Mouse (Mus musculus): Measurements from ENCODE around the gene Lsm14a.
A peak's percentile ranks its signal among the peaks of the same experiment; 100 is the strongest.

Lsm14a gene

GRCm38 (mm10) chr7:34393215-34393614, at the start of gene Lsm14a:
Lsm14a (minus strand) TSS chr7:34393315.
- no peak for DNase-seq

GRCm38 (mm10) chr7:34438903-34439302, 45.8 kb upstream of the Lsm14a start:
- DNase-seq, result no peak

- DNase-seq, result no peak
These were observed 40.5 kb upstream of the Lsm14a start for GRCm38 (mm10) chr7:34433597-34433996.

- no peak for DNase-seq
These were observed 28.1 kb upstream of the Lsm14a start for GRCm38 (mm10) chr7:34421201-34421600.

- no peak for DNase-seq
These were observed 14.4 kb upstream of the Lsm14a start for GRCm38 (mm10) chr7:34407492-34407891.

- no peak for DNase-seq
These were observed 10.8 kb upstream of the Lsm14a start for GRCm38 (mm10) chr7:34403876-34404275.

GRCm38 (mm10) chr7:34400070-34400469, 7.0 kb upstream of the Lsm14a start:
- DNase-seq, result peak in 1 of 2 experiments; percentile 18

- DNase-seq, result no peak
These were observed 5.7 kb upstream of the Lsm14a start for GRCm38 (mm10) chr7:34398831-34399230.

GRCm38 (mm10) chr7:34396791-34397190, 3.7 kb upstream of the Lsm14a start:
- DNase-seq, result no peak

- no peak for DNase-seq
These were observed 2.6 kb upstream of the Lsm14a start for GRCm38 (mm10) chr7:34395761-34396160.

GRCm38 (mm10) chr7:34394636-34395035, 1.5 kb upstream of the Lsm14a start:
- DNase-seq, result no peak

GRCm38 (mm10) chr7:34394091-34394490, 976 bp upstream of the Lsm14a start:
- DNase-seq, result no peak

- no peak for DNase-seq
These were observed 780 bp downstream of the Lsm14a start for GRCm38 (mm10) chr7:34392335-34392734.

- no peak for DNase-seq
These were observed 1.4 kb downstream of the Lsm14a start for GRCm38 (mm10) chr7:34391711-34392110.

- no peak for DNase-seq
These were observed 2.3 kb downstream of the Lsm14a start for GRCm38 (mm10) chr7:34390834-34391155.

GRCm38 (mm10) chr7:34390111-34390833, 2.8 kb downstream of the Lsm14a start:
- peak in 1 of 2 experiments; percentile 6 for DNase-seq

GRCm38 (mm10) chr7:34389277-34390085, 3.6 kb downstream of the Lsm14a start:
- peak; percentile 92 to 93 for DNase-seq

- peak; percentile 75 to 76 for DNase-seq
These were observed 4.5 kb downstream of the Lsm14a start for GRCm38 (mm10) chr7:34388445-34389276.

- no peak for DNase-seq
These were observed 5.2 kb downstream of the Lsm14a start for GRCm38 (mm10) chr7:34387784-34388444.

GRCm38 (mm10) chr7:34382803-34383202, 10.3 kb downstream of the Lsm14a start:
- DNase-seq, result no peak

GRCm38 (mm10) chr7:34381733-34382132, 11.4 kb downstream of the Lsm14a start:
- DNase-seq, result no peak

- DNase-seq, result no peak
These were observed 12.8 kb downstream of the Lsm14a start for GRCm38 (mm10) chr7:34380311-34380710.

GRCm38 (mm10) chr7:34373906-34374305, 19.2 kb downstream of the Lsm14a start:
- DNase-seq, result no peak

All from thymus, postnatal 36 days (tissue).